Mouse (Mus musculus) heart, embryonic 10.5 days (tissue): ENCODE measurements at regions not wholly inside any gene's neighbourhood (a gene's known extent, or its start where the extent isn't known, plus 50 kb on each side); places are given as distances from the start of the nearest gene placed in this dataset.

Experiments used
- DNase-seq: peaks from one replicate; pipeline ENCODE4 v3.0.0-alpha.2; 2017; ENCODE audit warnings: low spot score
- H3K27ac ChIP-seq: fragments of 300-500 bp; sonication (generic); 2 replicates; pipeline ENCODE4 v1.5.1; 2016; ENCODE audit warnings: mild to moderate bottlenecking
- H3K27me3 ChIP-seq: fragments of 300-500 bp; sonication (generic); 2 replicates; pipeline ENCODE4 v1.6.1; 2016; ENCODE audit warnings: mild to moderate bottlenecking; ENCODE audit not compliant: poor library complexity, insufficient read depth, severe bottlenecking
- H3K36me3 ChIP-seq: fragments of 300-500 bp; sonication (generic); 2 replicates; pipeline ENCODE4 v1.6.1; 2016; ENCODE audit warnings: mild to moderate bottlenecking, moderate library complexity
- H3K4me1 ChIP-seq: fragments of 300-500 bp; sonication (generic); 2 replicates; pipeline ENCODE4 v1.6.1; 2016; ENCODE audit warnings: mild to moderate bottlenecking
- H3K4me3 ChIP-seq: fragments of 300-500 bp; sonication (generic); 2 replicates; pipeline ENCODE4 v1.5.1; 2016; ENCODE audit warnings: mild to moderate bottlenecking, moderate library complexity
- H3K9me3 ChIP-seq: fragments of 300-500 bp; sonication (generic); 2 replicates; pipeline ENCODE4 v1.6.1; 2016; ENCODE audit warnings: mild to moderate bottlenecking, moderate library complexity
- WGBS: fragments of 180-500 bp; shearing (Covaris S2); methylation state at CpG from one replicate; pipeline ENCODE4 v1.1.7; 2016; 5-methylcytosine and 5-hydroxymethylcytosine counted together

DNA sequence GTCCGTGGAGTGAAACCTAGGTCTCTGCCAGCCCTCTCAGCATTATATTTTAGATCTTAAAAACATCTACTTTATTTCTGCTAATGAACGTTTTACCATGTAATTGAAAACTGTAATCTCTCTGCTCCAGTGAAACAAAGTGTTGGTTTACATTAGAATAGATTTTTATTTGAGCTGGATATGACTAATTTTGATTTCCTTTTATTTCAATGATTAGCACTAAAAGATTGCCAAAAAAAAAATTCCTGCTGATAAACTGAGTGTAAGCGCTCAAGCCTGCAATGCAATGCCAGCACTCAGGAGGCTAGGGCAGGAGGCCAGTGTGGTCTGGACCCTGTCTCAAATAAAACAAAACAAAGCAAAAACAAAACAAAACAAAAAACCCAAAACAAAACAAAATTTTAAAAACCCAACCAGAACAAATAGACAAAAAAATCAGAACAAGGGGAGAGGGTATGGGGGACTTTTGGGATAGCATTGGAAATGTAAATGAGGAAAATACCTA, 69.3 kb upstream of the E2f3 start:
- no peaks in the 10 kb centered on the region for H3K9me3 ChIP-seq
- H3K27ac ChIP-seq: no peak overlapping the region
- no peak overlapping the region for H3K4me3 ChIP-seq
- DNase-seq: no peak
- no peaks in the 10 kb centered on the region for H3K36me3 ChIP-seq
- no peaks in the 10 kb centered on the region for H3K27me3 ChIP-seq
- H3K4me1 ChIP-seq: peaks cover 10% of the 10 kb centered on the region
- WGBS: 83% methylated on average over 3 of the region's 3 CpGs

DNA sequence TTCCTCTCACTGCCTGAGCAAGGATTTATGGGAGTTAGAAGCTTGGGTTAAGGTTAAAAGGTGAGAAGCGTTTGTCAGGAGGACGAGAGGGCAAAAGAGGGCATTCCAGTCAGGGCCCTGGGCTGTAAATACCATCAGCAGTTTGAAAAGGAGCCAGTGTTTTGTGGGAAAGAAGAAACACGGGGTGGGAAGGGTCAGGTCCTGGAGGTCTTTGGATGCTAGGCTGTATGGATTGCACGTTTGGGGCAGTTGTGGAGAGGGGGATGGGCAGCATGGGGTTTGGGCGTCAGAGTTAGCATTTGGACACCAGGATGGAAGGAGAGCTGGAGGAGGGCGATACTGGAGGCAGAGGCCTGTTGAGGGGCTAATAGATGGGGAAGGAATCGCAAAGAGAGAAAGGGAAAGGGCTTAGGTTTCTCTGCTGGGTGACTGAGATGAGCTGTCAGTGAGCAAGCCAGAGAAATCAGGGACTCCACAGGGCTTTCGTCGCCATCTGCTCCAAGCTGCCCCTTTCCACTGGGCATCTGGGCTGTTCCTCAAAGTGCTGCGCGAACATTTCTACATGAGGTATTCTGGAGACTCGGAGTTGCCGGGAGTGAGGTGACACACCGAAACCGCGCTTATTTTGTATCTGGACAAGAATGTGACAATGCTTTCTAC, 66.2 kb upstream of the E2f3 start:
- no peaks in the 10 kb centered on the region for H3K36me3 ChIP-seq
- 63% methylated on average over 16 of the region's 16 CpGs for WGBS
- H3K27ac ChIP-seq: no peak overlapping the region
- DNase-seq: no peak
- H3K4me1 ChIP-seq: peaks cover 13% of the 10 kb centered on the region
- H3K9me3 ChIP-seq: no peaks in the 10 kb centered on the region
- no peak overlapping the region for H3K4me3 ChIP-seq
- no peaks in the 10 kb centered on the region for H3K27me3 ChIP-seq

DNA sequence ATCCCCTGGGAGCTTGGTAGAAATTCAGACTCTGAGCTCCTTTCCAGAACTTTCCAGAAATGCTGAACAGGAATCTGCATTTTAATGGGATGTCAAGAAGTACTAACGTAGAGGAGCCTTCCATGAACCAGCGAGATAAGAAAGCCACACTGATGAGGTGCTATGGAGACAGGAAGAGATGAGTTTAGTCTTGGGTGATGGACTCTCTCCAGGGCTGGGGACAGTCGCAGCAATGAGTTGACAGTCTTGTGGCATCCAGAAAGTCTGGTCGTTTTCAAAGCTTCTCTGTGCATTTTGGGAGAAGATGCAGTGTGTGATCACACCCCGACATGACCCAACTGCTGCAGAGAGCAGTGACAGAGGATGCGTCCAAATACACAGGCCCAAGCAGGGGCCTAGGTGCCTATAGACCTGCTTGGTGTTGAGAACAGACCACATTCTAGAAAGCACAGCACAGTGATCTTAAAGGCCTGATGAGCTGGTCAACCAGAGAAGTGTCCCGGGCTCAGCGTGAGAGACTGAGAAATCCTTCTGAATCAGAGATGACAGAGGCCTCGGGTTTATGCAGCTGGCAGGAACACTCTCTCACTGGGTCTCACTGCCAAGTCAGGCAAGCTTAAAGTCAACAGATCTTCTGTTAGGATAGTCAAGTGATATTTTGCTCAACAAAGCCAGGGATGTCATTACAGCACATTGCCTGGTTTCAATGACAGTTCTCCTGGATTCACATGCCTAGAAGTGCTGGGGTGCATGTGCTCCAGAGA, 65.1 kb upstream of the E2f3 start:
- DNase-seq: no peak
- H3K4me3 ChIP-seq: no peak overlapping the region
- no peaks in the 10 kb centered on the region for H3K27me3 ChIP-seq
- H3K36me3 ChIP-seq: no peaks in the 10 kb centered on the region
- no peaks in the 10 kb centered on the region for H3K9me3 ChIP-seq
- H3K4me1 ChIP-seq: peaks cover 13% of the 10 kb centered on the region
- WGBS: 71% methylated on average over 9 of the region's 9 CpGs
- H3K27ac ChIP-seq: no peak overlapping the region

DNA sequence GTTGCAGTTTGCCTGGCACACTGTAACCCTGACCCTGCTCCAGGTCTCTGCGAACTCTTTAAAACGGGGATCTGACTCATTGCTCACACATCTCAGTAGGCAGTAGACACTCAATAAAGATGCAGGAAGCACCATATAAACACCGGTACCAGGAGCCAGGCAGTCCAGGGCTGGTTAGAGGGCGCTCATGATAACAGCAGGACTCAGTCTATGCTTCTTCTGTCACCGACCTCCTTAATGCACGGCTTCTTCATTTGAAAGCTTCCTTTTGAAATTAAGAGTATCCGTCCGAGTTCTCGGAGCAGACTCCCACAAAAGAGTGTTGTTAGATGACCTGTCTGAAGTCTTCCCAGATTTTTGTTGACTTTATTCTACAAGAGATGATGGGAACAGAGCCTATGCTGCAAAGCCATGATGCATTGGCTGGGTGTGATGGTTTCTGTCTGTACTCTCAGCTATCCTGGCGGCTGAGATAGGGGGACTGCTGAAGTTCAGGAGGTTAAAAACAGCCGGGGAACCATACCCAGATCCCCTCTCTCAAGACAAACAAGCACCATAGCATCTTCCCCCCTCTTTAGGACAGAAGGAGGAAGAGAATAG, 62.5 kb upstream of the E2f3 start:
- H3K4me3 ChIP-seq: no peak overlapping the region
- H3K4me1 ChIP-seq: peaks cover 14% of the 10 kb centered on the region
- H3K9me3 ChIP-seq: no peaks in the 10 kb centered on the region
- H3K36me3 ChIP-seq: no peaks in the 10 kb centered on the region
- no peaks in the 10 kb centered on the region for H3K27me3 ChIP-seq
- no peak for DNase-seq
- 60% methylated on average over 11 of the region's 11 CpGs for WGBS
- no peak overlapping the region for H3K27ac ChIP-seq

DNA sequence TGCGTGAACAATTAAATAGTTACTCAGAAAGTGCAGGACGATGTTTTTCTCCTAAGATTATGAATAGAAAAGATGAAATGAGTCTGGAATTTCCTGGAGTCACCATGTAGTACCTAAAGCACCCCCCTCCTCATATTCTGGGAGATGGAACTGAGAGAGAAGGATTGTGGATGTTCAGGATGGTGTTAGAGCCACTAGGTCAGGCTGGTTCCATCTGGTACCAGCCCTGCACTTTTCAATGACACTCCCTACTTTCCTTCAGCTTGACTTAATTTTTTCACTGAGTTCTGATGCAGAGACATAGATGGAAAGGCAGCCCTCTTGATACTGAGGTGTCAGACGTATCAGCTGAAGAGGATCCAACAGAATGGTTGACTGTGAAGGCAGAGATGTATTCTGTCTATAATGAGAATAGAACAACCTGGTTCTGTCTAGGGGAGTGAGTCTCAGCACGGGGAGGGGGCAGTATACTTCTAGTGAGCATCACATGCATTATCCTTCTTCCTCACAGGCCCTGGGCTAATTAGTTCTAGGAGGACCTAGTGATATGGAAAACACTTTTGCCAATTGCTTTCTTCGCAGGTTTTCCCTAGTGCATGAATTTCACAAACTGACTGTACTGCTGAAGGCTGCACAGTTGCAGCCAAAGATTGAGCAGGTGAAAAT, 60.8 kb upstream of the E2f3 start:
- Histone ChIP-seq H3K4me3 (no peak overlapping the region), H3K27me3 (no peaks in the 10 kb centered on the region), H3K36me3 (no peaks in the 10 kb centered on the region), H3K9me3 (no peaks in the 10 kb centered on the region), H3K4me1 (peaks cover 15% of the 10 kb centered on the region), H3K27ac (no peak overlapping the region)
- 88% methylated on average over 5 of the region's 5 CpGs for WGBS
- DNase-seq: no peak

DNA sequence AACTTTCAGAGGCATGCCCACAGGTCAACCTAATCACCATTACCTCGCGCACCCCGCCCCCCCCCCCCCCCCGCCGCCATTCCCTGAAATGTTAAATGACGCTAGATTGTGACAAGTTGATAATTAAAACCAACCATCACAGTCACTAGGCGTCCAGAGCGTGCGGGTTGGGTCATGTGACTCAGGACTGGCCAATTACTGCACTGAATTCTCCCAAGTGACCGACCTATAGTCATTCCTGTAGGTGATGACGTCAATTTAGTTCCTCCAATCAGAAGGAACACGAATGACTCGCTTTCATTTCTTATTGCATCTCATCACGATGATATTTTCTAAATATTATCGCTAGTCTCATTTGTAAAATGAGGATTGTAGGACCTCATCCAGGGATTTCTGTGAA, 60.2 kb upstream of the E2f3 start:
- no peaks in the 10 kb centered on the region for H3K36me3 ChIP-seq
- no peak for DNase-seq
- no peaks in the 10 kb centered on the region for H3K27me3 ChIP-seq
- WGBS: 65% methylated on average over 14 of the region's 15 CpGs
- peaks cover 14% of the 10 kb centered on the region for H3K4me1 ChIP-seq
- no peak overlapping the region for H3K27ac ChIP-seq
- no peaks in the 10 kb centered on the region for H3K9me3 ChIP-seq
- H3K4me3 ChIP-seq: no peak overlapping the region

DNA sequence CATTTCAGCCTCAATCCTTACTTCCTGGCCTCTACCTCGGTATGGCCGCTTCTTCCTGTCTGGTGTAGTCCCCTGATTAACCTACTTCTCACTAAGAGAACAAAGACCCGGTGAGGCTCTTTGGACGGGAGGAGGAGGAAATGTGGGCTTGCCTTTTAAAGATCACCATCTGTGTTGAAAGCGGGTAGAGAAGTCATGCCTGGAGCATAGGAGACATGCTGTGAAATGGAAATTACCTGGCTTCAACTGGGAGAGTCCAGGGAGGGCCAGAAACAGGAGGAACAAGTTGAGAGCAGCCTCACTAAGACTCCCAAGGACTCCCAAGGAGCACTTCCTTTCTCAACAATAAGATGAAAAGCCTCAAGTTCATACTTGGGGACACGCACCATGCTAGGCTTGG, 59.4 kb upstream of the E2f3 start:
- WGBS: 81% methylated on average over 6 of the region's 6 CpGs
- H3K9me3 ChIP-seq: no peaks in the 10 kb centered on the region

DNA sequence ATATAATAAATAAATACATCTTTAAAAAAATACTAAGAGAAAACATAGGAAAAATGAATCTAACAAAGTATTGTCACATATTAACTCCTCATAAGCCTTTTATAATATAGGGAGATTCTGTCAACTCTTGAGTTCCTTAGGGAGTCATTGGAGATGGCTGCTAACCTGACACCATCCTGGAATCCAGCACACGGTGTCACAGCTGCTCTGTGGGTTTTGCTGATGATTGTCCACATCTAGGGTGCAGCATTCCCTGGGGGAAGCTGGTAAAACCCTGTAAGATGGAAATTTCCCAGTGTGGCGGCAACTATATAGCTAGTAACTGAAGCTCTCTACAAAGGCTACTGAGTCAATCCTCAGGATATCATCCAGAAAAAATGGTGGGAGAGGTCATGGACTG, 58.9 kb upstream of the E2f3 start:
- DNase-seq: no peak

More for the DNA sequence above, 59.4 kb upstream of the E2f3 start:
- H3K27me3 ChIP-seq: no peaks in the 10 kb centered on the region
- no peak overlapping the region for H3K4me3 ChIP-seq
- no peak overlapping the region for H3K27ac ChIP-seq
- H3K36me3 ChIP-seq: no peaks in the 10 kb centered on the region
- no peak for DNase-seq
- peaks cover 14% of the 10 kb centered on the region for H3K4me1 ChIP-seq

DNA sequence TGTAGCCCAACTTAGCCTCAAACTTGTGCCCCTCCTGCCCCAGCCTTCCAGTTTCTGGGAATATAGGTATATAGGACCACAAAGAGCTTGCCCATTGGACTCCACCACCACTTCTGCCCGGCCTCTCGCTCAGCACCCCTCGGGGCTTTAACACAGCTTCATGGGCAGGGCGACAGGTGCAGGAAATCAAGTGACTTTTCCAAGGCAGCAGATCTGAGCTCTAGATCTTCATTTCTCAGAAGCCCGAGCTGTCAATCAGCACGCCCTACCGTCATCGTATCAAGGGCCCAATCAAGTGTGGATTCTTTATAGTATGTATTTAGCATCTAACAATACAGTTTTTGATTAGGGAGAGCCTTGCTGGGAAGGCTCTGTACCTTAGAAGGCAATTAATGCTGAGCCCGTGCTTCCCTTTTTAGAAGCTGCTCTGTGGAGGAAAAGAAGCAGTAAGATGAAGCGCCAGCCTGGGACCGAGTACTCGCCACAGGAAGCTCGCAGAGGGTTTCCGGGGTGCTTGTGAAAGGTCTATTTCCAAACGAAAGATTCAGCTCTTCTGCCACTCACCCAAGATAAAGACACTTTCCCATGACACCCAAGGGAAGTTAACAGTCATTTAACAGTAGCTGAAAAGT, 56.9 kb upstream of the E2f3 start:
- Histone ChIP-seq H3K36me3 (no peaks in the 10 kb centered on the region), H3K9me3 (no peaks in the 10 kb centered on the region), H3K4me3 (no peak overlapping the region), H3K27me3 (no peaks in the 10 kb centered on the region), H3K27ac (peak overlapping the region; percentile 65), H3K4me1 (peaks cover 11% of the 10 kb centered on the region)
- 55% methylated on average over 15 of the region's 15 CpGs for WGBS
- no peak for DNase-seq

More for the DNA sequence above, 58.9 kb upstream of the E2f3 start:
- Histone ChIP-seq H3K36me3 (no peaks in the 10 kb centered on the region), H3K27ac (no peak overlapping the region), H3K4me1 (peaks cover 14% of the 10 kb centered on the region), H3K4me3 (no peak overlapping the region), H3K9me3 (no peaks in the 10 kb centered on the region), H3K27me3 (no peaks in the 10 kb centered on the region)
- 79% methylated on average over 2 of the region's 2 CpGs for WGBS

DNA sequence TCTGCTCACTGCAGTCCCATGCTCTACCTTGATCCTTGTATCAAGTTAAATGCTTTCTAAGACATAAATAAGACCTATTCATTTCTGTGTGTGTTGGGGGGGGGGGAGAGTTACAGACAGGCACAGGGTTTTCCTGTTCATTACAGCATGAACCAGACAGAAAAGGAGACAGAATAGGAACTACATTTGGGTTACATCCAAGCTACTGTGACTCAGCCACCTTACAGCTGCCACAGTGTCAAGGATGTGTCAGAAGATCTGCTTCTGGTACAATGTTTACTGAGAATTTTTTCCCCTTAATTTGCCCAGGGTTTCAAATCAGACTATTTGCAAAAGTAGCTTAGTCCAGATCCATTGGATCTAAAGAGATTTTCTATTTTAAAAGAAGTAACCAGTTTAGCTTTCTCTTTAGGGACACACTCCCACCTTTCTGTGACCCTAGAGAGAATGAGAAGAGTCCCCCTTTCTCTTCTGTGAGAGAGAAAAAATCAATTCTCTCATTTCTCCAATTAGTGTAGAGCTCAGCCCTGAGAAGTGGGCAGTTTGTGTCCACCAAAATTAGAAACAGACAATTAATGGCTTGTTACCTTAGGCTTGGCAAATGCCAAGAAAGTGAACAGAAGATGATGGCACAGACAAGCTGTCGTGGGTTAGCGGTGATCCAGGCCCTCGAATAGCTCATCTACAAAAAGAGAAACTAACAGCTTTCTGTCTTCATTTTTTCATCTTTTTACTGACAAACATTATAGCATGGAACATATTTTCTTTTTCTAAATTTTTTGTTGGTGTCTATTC, 55.8 kb upstream of the E2f3 start:
- Histone ChIP-seq H3K27me3 (no peaks in the 10 kb centered on the region), H3K36me3 (no peaks in the 10 kb centered on the region), H3K4me3 (no peak overlapping the region), H3K4me1 (peaks cover 11% of the 10 kb centered on the region), H3K27ac (no peak overlapping the region), H3K9me3 (no peaks in the 10 kb centered on the region)
- WGBS: 93% methylated on average over 3 of the region's 3 CpGs
- no peak for DNase-seq

DNA sequence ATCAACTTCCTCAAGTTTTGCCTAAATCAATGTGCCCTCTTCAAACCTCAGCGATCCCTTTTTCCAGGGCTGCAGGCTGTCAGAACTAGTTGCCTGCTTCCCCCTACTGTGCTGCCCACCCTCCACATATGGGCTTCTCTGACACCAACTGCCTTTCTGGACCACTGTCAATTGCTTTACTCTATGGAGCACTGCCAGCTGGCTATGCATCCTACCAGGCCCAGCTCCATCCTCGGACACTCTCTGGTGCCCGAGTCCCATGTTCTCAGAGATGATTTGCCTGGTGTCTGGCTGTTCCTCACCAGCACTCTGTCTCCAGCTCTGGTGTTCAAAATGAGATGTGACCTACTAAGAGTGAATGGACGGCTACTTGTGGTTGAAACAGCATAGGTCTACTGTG, 54.4 kb upstream of the E2f3 start:
- Histone ChIP-seq H3K4me1 (peaks cover 11% of the 10 kb centered on the region), H3K9me3 (no peaks in the 10 kb centered on the region), H3K27ac (no peak overlapping the region), H3K4me3 (no peak overlapping the region), H3K36me3 (no peaks in the 10 kb centered on the region), H3K27me3 (no peaks in the 10 kb centered on the region)
- no peak for DNase-seq
- WGBS: 79% methylated on average over 4 of the region's 4 CpGs

DNA sequence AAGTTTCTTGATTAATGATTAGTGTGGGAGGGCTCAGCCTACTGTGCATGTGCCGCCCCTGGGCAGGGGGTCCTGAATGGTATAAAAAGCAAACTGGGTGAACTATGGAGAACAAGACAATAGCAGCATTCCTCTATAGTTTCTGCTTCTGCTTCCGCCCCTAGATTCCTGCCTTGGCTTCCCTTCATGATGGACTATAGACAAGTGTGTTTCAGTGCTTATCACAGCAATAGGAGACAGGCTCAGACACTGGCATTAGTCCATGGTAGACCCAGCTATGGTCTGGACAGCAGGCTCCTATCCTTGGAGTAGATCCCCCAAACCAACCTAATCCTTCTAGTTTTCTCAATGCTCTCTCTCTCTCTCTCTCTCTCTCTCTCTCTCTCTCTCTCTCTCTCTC, 53.9 kb upstream of the E2f3 start:
- Histone ChIP-seq H3K4me3 (no peak overlapping the region), H3K9me3 (no peaks in the 10 kb centered on the region), H3K4me1 (peaks cover 11% of the 10 kb centered on the region), H3K27me3 (no peaks in the 10 kb centered on the region), H3K36me3 (no peaks in the 10 kb centered on the region), H3K27ac (no peak overlapping the region)
- no peak for DNase-seq
- 83% methylated on average over 2 of the region's 2 CpGs for WGBS
